Mouse (Mus musculus): ENCODE results near the gene Paip2b.

DNA sequence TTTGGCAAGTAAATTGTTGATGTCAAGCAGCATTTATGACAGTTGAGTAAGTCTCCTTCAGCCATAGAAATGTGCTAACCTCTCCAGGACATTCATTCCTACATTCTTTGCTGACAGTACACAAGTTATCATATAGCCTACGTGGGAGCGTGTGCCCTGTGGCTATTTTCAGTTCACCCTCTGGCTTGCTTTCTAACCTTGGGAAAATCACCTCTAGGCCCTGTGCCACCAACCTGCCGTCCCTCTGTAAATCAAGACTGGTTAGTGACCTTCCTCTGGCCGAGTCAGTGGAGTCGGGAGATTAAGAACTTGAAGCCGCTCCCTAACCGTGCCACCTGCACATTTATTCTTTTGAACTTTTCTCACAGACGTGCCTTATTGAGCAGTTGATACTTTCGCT lies 28.5 kb upstream of the Paip2b start:
- TF ChIP-seq CTCF (IDR thresholded peaks at IDR 0.05; ENCODE audit: low read depth, low read length) (no peak), POLR2A (IDR thresholded peaks at IDR 0.05; ENCODE audit: insufficient read depth, low read length) (no peak)
